Mouse (Mus musculus): ENCODE data around the gene Slc28a3. TPM values are rescaled to one million over a fixed set of nuclear protein-coding genes. Genes with fewer than 3 reads are reported as not detected.
A peak's percentile ranks its signal among the peaks of the same experiment; 100 is the strongest.

The Slc28a3 gene
- polyA plus RNA-seq, 1 experiment from 2014 or later, result 0.08 TPM

- Histone ChIP-seq H3K4me3 (ENCODE audit: low read length) (no peak overlapping the region), H3K9me3 (ENCODE audit: control insufficient read depth, low read length) (no peaks in the 10 kb centered on the region), H3K4me2 (ENCODE audit: low read depth, low read length) (no peak overlapping the region), H3K36me3 (ENCODE audit: control insufficient read depth, insufficient read depth, low read length) (no peaks in the 10 kb centered on the region), H3K9ac (ENCODE audit: low read length) (no peak overlapping the region), H3K27me3 (ENCODE audit: control insufficient read depth, insufficient read depth, low read depth, low read length) (no peaks in the 10 kb centered on the region), H3K4me1 (replicated peaks; ENCODE audit: control insufficient read depth, insufficient read depth, low read length) (no peaks in the 10 kb centered on the region), H3K27ac (ENCODE audit: low read length) (no peak overlapping the region)
- WGBS, result 33% methylated on average over 7 of the region's 7 CpGs
- ATAC-seq (ENCODE audit: low read depth), result no peak
Measured at GRCm38 (mm10) chr13:58547570-58547969, 63.1 kb downstream of the Slc28a3 start.

- WGBS, result 54% methylated on average over 12 of the region's 12 CpGs
- Histone ChIP-seq H3K9ac (ENCODE audit: low read length) (no peak overlapping the region), H3K4me2 (ENCODE audit: low read depth, low read length) (no peak overlapping the region), H3K9me3 (ENCODE audit: control insufficient read depth, low read length) (no peaks in the 10 kb centered on the region), H3K36me3 (ENCODE audit: control insufficient read depth, insufficient read depth, low read length) (no peaks in the 10 kb centered on the region), H3K4me3 (ENCODE audit: low read length) (no peak overlapping the region), H3K27me3 (ENCODE audit: control insufficient read depth, insufficient read depth, low read depth, low read length) (no peaks in the 10 kb centered on the region), H3K27ac (ENCODE audit: low read length) (no peak overlapping the region), H3K4me1 (replicated peaks; ENCODE audit: control insufficient read depth, insufficient read depth, low read length) (no peaks in the 10 kb centered on the region)
- no peak for ATAC-seq (ENCODE audit: low read depth)
Measured at GRCm38 (mm10) chr13:58543688-58544408, 66.8 kb downstream of the Slc28a3 start.

- Histone ChIP-seq H3K27me3 (ENCODE audit: control insufficient read depth, insufficient read depth, low read depth, low read length) (no peaks in the 10 kb centered on the region), H3K4me2 (ENCODE audit: low read depth, low read length) (no peak overlapping the region), H3K4me3 (ENCODE audit: low read length) (no peak overlapping the region), H3K27ac (ENCODE audit: low read length) (no peak overlapping the region), H3K9ac (ENCODE audit: low read length) (no peak overlapping the region), H3K4me1 (replicated peaks; ENCODE audit: control insufficient read depth, insufficient read depth, low read length) (no peaks in the 10 kb centered on the region), H3K36me3 (ENCODE audit: control insufficient read depth, insufficient read depth, low read length) (no peaks in the 10 kb centered on the region), H3K9me3 (ENCODE audit: control insufficient read depth, low read length) (no peaks in the 10 kb centered on the region)
- WGBS, result 39% methylated on average over 7 of the region's 7 CpGs
- ATAC-seq (ENCODE audit: low read depth), result peak; percentile 82
Measured at GRCm38 (mm10) chr13:58543066-58543465, 67.6 kb downstream of the Slc28a3 start.

- no peak for ATAC-seq (ENCODE audit: low read depth)
- 64% methylated on average over 10 of the region's 10 CpGs for WGBS
- Histone ChIP-seq H3K4me2 (ENCODE audit: low read depth, low read length) (no peak overlapping the region), H3K9me3 (ENCODE audit: control insufficient read depth, low read length) (no peaks in the 10 kb centered on the region), H3K4me3 (ENCODE audit: low read length) (no peak overlapping the region), H3K4me1 (replicated peaks; ENCODE audit: control insufficient read depth, insufficient read depth, low read length) (no peaks in the 10 kb centered on the region), H3K27me3 (ENCODE audit: control insufficient read depth, insufficient read depth, low read depth, low read length) (no peaks in the 10 kb centered on the region), H3K27ac (ENCODE audit: low read length) (no peak overlapping the region), H3K36me3 (ENCODE audit: control insufficient read depth, insufficient read depth, low read length) (no peaks in the 10 kb centered on the region), H3K9ac (ENCODE audit: low read length) (no peak overlapping the region)
Measured at GRCm38 (mm10) chr13:58542601-58543041, 68.1 kb downstream of the Slc28a3 start.

GRCm38 (mm10) chr13:58542167-58542566 lies 68.5 kb downstream of the Slc28a3 start:
- Histone ChIP-seq H3K27me3 (ENCODE audit: control insufficient read depth, insufficient read depth, low read depth, low read length) (no peaks in the 10 kb centered on the region), H3K4me3 (ENCODE audit: low read length) (no peak overlapping the region), H3K9me3 (ENCODE audit: control insufficient read depth, low read length) (no peaks in the 10 kb centered on the region), H3K36me3 (ENCODE audit: control insufficient read depth, insufficient read depth, low read length) (no peaks in the 10 kb centered on the region), H3K9ac (ENCODE audit: low read length) (no peak overlapping the region), H3K27ac (ENCODE audit: low read length) (no peak overlapping the region), H3K4me2 (ENCODE audit: low read depth, low read length) (no peak overlapping the region), H3K4me1 (replicated peaks; ENCODE audit: control insufficient read depth, insufficient read depth, low read length) (no peaks in the 10 kb centered on the region)
- 61% methylated on average over 8 of the region's 8 CpGs for WGBS
- ATAC-seq (ENCODE audit: low read depth), result no peak

- no peaks in the 10 kb centered on the region for H3K27me3 ChIP-seq (ENCODE audit: control insufficient read depth, insufficient read depth, low read depth, low read length)
- H3K4me3 ChIP-seq (ENCODE audit: low read length), result no peak overlapping the region
- H3K9ac ChIP-seq (ENCODE audit: low read length), result no peak overlapping the region
- no peak for ATAC-seq (ENCODE audit: low read depth)
- H3K4me2 ChIP-seq (ENCODE audit: low read depth, low read length), result no peak overlapping the region
- no peaks in the 10 kb centered on the region for H3K4me1 ChIP-seq (replicated peaks; ENCODE audit: control insufficient read depth, insufficient read depth, low read length)
- 65% methylated on average over 4 of the region's 4 CpGs for WGBS
- no peak overlapping the region for H3K27ac ChIP-seq (ENCODE audit: low read length)
- H3K9me3 ChIP-seq (ENCODE audit: control insufficient read depth, low read length), result no peaks in the 10 kb centered on the region
- no peaks in the 10 kb centered on the region for H3K36me3 ChIP-seq (ENCODE audit: control insufficient read depth, insufficient read depth, low read length)
Measured at GRCm38 (mm10) chr13:58541620-58542019, 69.1 kb downstream of the Slc28a3 start.

GRCm38 (mm10) chr13:58538966-58539365 lies 71.7 kb downstream of the Slc28a3 start:
- no peak for ATAC-seq (ENCODE audit: low read depth)
- Histone ChIP-seq H3K9ac (ENCODE audit: low read length) (no peak overlapping the region), H3K4me2 (ENCODE audit: low read depth, low read length) (no peak overlapping the region), H3K9me3 (ENCODE audit: control insufficient read depth, low read length) (no peaks in the 10 kb centered on the region), H3K27ac (ENCODE audit: low read length) (no peak overlapping the region), H3K36me3 (ENCODE audit: control insufficient read depth, insufficient read depth, low read length) (no peaks in the 10 kb centered on the region), H3K27me3 (ENCODE audit: control insufficient read depth, insufficient read depth, low read depth, low read length) (no peaks in the 10 kb centered on the region), H3K4me1 (replicated peaks; ENCODE audit: control insufficient read depth, insufficient read depth, low read length) (no peaks in the 10 kb centered on the region), H3K4me3 (ENCODE audit: low read length) (no peak overlapping the region)
- 68% methylated on average over 7 of the region's 7 CpGs for WGBS

- no peak overlapping the region for H3K27ac ChIP-seq (ENCODE audit: low read length)
- no peak for ATAC-seq (ENCODE audit: low read depth)
- no peaks in the 10 kb centered on the region for H3K9me3 ChIP-seq (ENCODE audit: control insufficient read depth, low read length)
- H3K36me3 ChIP-seq (ENCODE audit: control insufficient read depth, insufficient read depth, low read length), result no peaks in the 10 kb centered on the region
- no peak overlapping the region for H3K4me3 ChIP-seq (ENCODE audit: low read length)
- H3K27me3 ChIP-seq (ENCODE audit: control insufficient read depth, insufficient read depth, low read depth, low read length), result no peaks in the 10 kb centered on the region
- 54% methylated on average over 4 of the region's 4 CpGs for whole genome bisulfite sequencing
- H3K9ac ChIP-seq (ENCODE audit: low read length), result no peak overlapping the region
- no peak overlapping the region for H3K4me2 ChIP-seq (ENCODE audit: low read depth, low read length)
- H3K4me1 ChIP-seq (replicated peaks; ENCODE audit: control insufficient read depth, insufficient read depth, low read length), result no peaks in the 10 kb centered on the region
Measured at GRCm38 (mm10) chr13:58538366-58538765, 72.3 kb downstream of the Slc28a3 start.

- WGBS, result 44% methylated on average over 6 of the region's 6 CpGs
- no peak overlapping the region for H3K27ac ChIP-seq (ENCODE audit: low read length)
- no peak overlapping the region for H3K9ac ChIP-seq (ENCODE audit: low read length)
- H3K4me2 ChIP-seq (ENCODE audit: low read depth, low read length), result no peak overlapping the region
- no peaks in the 10 kb centered on the region for H3K27me3 ChIP-seq (ENCODE audit: control insufficient read depth, insufficient read depth, low read depth, low read length)
- ATAC-seq (ENCODE audit: low read depth), result 0 out of 2 replicates have a peak, but pooled peaks have one; percentile 12
- H3K9me3 ChIP-seq (ENCODE audit: control insufficient read depth, low read length), result no peaks in the 10 kb centered on the region
- H3K4me1 ChIP-seq (replicated peaks; ENCODE audit: control insufficient read depth, insufficient read depth, low read length), result no peaks in the 10 kb centered on the region
- no peak overlapping the region for H3K4me3 ChIP-seq (ENCODE audit: low read length)
- H3K36me3 ChIP-seq (ENCODE audit: control insufficient read depth, insufficient read depth, low read length), result no peaks in the 10 kb centered on the region
Measured at GRCm38 (mm10) chr13:58537916-58538233, 72.8 kb downstream of the Slc28a3 start.
